Mouse (Mus musculus) liver, embryonic 12.5 days (tissue): Measurements from ENCODE around the gene Mrtfa. TPM values are rescaled to one million over a fixed set of nuclear protein-coding genes. Genes with fewer than 3 reads are reported as not detected.

Experiments
- ATAC-seq: fragments of 200-750 bp; cut with Nextera tagmentation; 2 replicates; pipeline ENCODE4 v1.8.0; 2017; ENCODE audit warnings: moderate number of reproducible peaks, mild to moderate bottlenecking, moderate library complexity
- H3K27ac ChIP-seq: fragments of 300-500 bp; sonication (generic); 2 replicates; pipeline ENCODE4 v1.5.1; 2016; ENCODE audit warnings: mild to moderate bottlenecking
- H3K27me3 ChIP-seq: fragments of 300-500 bp; sonication (generic); replicated peaks from 2 replicates; pipeline ENCODE4 v1.6.1; 2016; ENCODE audit warnings: mild to moderate bottlenecking, moderate library complexity
- H3K36me3 ChIP-seq: fragments of 300-500 bp; sonication (generic); 2 replicates; pipeline ENCODE4 v1.6.1; 2016; ENCODE audit warnings: mild to moderate bottlenecking, moderate library complexity
- H3K4me1 ChIP-seq: fragments of 300-500 bp; sonication (generic); 2 replicates; pipeline ENCODE4 v1.6.1; 2016
- H3K4me2 ChIP-seq: fragments of 300-500 bp; sonication (generic); 2 replicates; pipeline ENCODE4 v1.6.1; 2016; ENCODE audit warnings: mild to moderate bottlenecking, moderate library complexity
- H3K4me3 ChIP-seq: fragments of 300-500 bp; sonication (generic); 2 replicates; pipeline ENCODE4 v1.5.1; 2016; ENCODE audit warnings: mild to moderate bottlenecking, moderate library complexity
- H3K9ac ChIP-seq: fragments of 300-500 bp; sonication (generic); 2 replicates; pipeline ENCODE4 v1.6.1; 2016; ENCODE audit warnings: mild to moderate bottlenecking, moderate library complexity
- H3K9me3 ChIP-seq: fragments of 300-500 bp; sonication (generic); replicated peaks from 2 replicates; pipeline ENCODE4 v1.6.1; 2016; ENCODE audit warnings: mild to moderate bottlenecking, moderate library complexity
- WGBS: fragments of 180-500 bp; shearing (Covaris S2); methylation state at CpG from one replicate; pipeline ENCODE4 v1.1.7; 2016; ENCODE audit not compliant: insufficient replicate concordance; 5-methylcytosine and 5-hydroxymethylcytosine counted together
- polyA plus RNA-seq: library from polyadenylated mRNA; unstranded; fragments of >200 nt; fragmentation: Nextera tagmentation; extraction: Ambion mirVana; gene quantifications from 2 replicates; pipeline ENCODE4 v1.2.1, GENCODE M21; 2016

The Mrtfa gene
- polyA plus RNA-seq, 1 experiment from 2014 or later = 8.7 TPM

DNA sequence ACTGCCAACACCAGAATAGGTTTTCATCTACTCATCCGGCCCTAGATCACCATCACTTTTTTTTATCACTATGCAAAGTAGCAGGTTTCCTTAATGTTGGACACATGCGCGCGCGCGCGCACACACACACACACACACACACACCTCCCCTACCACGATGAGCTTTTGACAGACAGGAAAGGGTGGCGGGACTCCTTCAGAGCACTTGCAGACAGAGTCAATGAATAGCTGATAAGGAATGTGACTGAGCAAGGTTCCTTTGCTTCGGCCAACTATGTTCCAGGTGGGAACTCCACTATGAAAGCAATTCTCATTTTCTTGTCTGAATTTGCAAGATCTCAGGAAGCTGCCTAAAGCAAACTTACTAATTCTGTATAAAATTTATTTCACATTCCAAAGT is 22.7 kb downstream of the Mrtfa start:
- ATAC-seq = no peak
- H3K36me3 ChIP-seq = no peaks in the 10 kb centered on the region
- H3K4me2 ChIP-seq = no peak overlapping the region
- H3K9me3 ChIP-seq = no peaks in the 10 kb centered on the region
- no peak overlapping the region for H3K27ac ChIP-seq
- no peaks in the 10 kb centered on the region for H3K27me3 ChIP-seq
- 52% methylated on average over 10 of the region's 10 CpGs for WGBS
- H3K9ac ChIP-seq = no peak overlapping the region
- peaks cover 12% of the 10 kb centered on the region; the same call in 1 of the 2 replicates for H3K4me1 ChIP-seq
- H3K4me3 ChIP-seq = no peak overlapping the region

DNA sequence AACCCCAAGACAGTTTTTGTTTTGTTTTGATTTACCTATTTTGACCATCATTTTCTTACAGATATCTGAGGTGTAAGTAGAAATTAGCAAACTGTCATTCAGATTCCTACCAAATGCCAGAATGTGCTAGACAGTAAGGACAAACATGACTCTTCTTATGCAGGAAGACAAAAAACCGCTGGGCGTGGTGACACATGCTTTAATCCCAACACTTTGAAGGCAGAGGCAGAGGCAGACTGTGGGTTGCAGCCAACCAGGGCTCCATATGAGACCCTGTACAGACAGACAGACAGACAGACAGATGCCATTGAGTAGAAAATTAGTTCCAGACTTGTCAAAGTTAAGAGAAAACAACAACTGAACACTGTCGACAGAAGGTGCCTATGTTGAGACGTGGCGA is 24.3 kb downstream of the Mrtfa start:
- Histone ChIP-seq H3K4me2 (no peak overlapping the region), H3K27me3 (no peaks in the 10 kb centered on the region), H3K27ac (no peak overlapping the region), H3K4me3 (no peak overlapping the region), H3K9me3 (no peaks in the 10 kb centered on the region), H3K4me1 (peaks cover 24% of the 10 kb centered on the region), H3K36me3 (no peaks in the 10 kb centered on the region), H3K9ac (no peak overlapping the region)
- 81% methylated on average over 5 of the region's 5 CpGs for WGBS
- no peak for ATAC-seq

DNA sequence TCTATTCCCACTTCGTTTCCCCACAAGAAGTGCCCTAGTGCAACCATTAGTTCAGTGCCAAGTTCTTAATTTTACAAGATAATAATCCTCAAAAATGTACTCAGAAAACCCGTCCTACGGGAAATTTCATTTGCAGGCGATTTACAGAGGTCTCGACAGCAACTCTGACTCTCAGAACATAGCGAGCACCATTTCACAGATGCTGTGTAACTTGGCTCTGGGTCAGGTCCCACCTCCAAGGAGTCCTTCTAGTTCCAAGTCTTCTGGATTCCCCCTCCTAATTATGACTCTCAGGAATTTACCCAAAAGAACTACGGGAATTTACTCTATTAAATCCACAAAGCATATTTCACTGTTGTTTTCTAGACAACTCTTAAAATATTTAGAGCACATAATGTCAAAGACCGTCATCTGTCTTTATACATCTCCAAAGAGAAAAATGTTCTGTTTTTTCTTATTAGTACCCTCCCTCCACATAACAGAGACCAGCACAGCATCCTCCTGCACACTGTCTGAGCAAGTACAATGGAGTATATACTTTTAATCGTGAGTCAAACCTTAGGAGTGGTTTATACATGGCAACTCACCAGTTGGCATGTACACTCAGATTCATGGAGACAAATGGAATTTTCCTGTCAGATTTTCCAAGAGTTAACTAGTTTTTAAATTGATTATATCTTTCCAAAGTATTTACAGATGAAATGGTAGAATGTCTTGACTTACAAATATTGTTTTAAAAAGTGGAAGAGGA is 25.8 kb downstream of the Mrtfa start:
- no peak for ATAC-seq
- WGBS = 71% methylated on average over 9 of the region's 9 CpGs
- no peaks in the 10 kb centered on the region for H3K36me3 ChIP-seq
- no peak overlapping the region for H3K4me2 ChIP-seq
- H3K4me3 ChIP-seq = no peak overlapping the region
- H3K27ac ChIP-seq = no peak overlapping the region
- H3K27me3 ChIP-seq = no peaks in the 10 kb centered on the region
- peaks cover 35% of the 10 kb centered on the region for H3K4me1 ChIP-seq
- no peak overlapping the region for H3K9ac ChIP-seq
- H3K9me3 ChIP-seq = no peaks in the 10 kb centered on the region

DNA sequence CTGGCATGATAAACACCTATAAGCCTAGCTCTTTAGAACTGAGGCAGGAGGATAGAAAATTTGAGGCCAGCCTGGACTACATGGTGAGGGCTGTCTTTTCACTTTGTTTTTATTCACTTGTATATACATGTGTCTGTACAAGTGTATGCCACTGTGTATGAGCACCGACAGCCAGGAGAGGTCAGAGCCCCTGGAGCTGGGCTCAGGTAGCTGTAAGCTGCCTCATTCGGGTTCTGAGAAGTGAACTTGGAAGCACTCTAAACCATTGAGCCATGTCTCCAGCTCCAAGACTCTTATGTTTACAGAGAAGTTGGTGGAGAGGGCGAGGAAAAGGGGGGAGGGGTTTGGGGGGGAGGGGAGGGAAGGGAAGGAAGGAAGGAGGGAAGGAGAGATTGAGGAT is 29.0 kb downstream of the Mrtfa start:
- no peak for ATAC-seq
- WGBS = 65% methylated on average over 3 of the region's 3 CpGs
- H3K27me3 ChIP-seq = no peaks in the 10 kb centered on the region
- no peak overlapping the region for H3K4me3 ChIP-seq
- H3K4me2 ChIP-seq = no peak overlapping the region
- no peak overlapping the region for H3K27ac ChIP-seq
- H3K9me3 ChIP-seq = no peaks in the 10 kb centered on the region
- H3K36me3 ChIP-seq = no peaks in the 10 kb centered on the region
- H3K4me1 ChIP-seq = peaks cover 38% of the 10 kb centered on the region
- H3K9ac ChIP-seq = no peak overlapping the region

DNA sequence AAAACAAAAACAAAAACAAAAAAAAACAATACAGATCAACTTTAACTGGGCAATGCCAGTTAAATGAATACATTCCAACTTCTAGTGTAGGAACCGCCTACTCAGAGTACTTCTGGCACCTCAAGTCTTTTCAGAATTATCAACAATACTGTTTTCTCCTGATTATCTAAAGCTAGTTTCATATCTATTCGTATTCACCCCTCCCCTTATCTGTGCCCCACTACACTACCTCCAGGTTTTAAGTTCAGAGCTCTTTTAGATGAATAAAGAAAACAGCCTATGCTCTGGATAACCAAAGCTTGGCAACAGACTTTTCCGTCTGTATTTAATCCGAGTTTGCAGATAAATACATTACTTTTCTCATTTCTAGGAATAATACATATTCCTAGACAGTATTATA is 29.9 kb downstream of the Mrtfa start:
- WGBS = 56% methylated on average over 4 of the region's 4 CpGs
- Histone ChIP-seq H3K9me3 (no peaks in the 10 kb centered on the region), H3K4me2 (no peak overlapping the region), H3K36me3 (no peaks in the 10 kb centered on the region), H3K27me3 (no peaks in the 10 kb centered on the region), H3K4me1 (peaks cover 44% of the 10 kb centered on the region), H3K4me3 (no peak overlapping the region), H3K27ac (no peak overlapping the region), H3K9ac (no peak overlapping the region)
- no peak for ATAC-seq

DNA sequence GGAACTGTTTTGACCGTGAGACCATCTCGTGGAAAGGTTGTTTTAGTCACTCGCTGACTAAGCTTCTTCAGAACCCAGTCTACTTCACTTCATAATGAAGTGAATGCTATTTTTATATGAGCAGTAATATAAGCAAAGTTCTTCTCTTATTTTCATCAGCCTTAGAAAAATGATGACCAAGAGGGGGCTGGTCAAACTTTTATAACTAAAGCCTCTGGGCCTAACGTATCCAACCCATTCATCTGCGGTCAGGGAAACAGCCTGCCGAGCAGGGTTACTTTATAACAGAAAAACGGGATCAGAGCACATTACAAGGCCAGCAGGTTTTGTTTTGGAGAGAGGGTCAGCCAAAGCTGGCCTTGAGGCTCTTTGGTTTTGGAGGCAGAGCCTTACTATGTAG is 31.3 kb downstream of the Mrtfa start:
- WGBS = 82% methylated on average over 7 of the region's 7 CpGs
- Histone ChIP-seq H3K4me1 (peaks cover 50% of the 10 kb centered on the region), H3K27ac (no peak overlapping the region), H3K36me3 (no peaks in the 10 kb centered on the region), H3K4me2 (no peak overlapping the region), H3K4me3 (no peak overlapping the region), H3K27me3 (no peaks in the 10 kb centered on the region), H3K9ac (no peak overlapping the region), H3K9me3 (no peaks in the 10 kb centered on the region)
- no peak for ATAC-seq

DNA sequence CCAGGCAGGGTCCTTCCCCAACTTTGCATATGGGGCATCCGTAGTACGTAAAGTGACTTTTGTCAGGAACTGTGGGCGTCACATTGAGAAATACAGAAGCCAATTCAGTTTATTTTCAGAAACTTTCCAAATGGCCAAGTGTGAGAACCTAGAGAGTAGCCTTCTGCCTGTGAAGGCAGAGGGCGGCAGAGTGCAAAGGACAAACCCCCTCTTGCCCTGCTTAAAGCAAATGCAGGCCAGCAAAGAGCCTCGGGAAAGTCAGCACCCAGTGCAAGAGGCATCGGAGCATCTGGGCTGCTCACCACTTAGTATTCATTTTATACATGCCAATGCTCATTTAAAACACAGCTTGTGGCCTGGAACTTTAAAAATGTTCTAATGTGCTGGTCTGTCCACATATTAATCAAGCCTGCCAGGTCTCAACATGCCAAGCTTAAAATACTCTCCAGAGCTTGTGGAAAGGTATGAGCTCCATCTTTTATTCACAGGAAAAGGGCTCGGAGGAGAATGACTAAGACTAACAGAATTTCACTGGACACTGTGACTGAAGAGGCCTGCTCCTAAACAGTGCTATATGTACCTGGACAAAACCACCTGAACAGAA is 31.9 kb downstream of the Mrtfa start:
- H3K4me3 ChIP-seq = no peak overlapping the region
- no peak overlapping the region for H3K4me2 ChIP-seq
- H3K9me3 ChIP-seq = no peaks in the 10 kb centered on the region
- peaks cover 50% of the 10 kb centered on the region for H3K4me1 ChIP-seq
- no peak for ATAC-seq
- WGBS = 69% methylated on average over 7 of the region's 7 CpGs
- no peak overlapping the region for H3K27ac ChIP-seq
- no peak overlapping the region for H3K9ac ChIP-seq
- no peaks in the 10 kb centered on the region for H3K36me3 ChIP-seq
- H3K27me3 ChIP-seq = no peaks in the 10 kb centered on the region

DNA sequence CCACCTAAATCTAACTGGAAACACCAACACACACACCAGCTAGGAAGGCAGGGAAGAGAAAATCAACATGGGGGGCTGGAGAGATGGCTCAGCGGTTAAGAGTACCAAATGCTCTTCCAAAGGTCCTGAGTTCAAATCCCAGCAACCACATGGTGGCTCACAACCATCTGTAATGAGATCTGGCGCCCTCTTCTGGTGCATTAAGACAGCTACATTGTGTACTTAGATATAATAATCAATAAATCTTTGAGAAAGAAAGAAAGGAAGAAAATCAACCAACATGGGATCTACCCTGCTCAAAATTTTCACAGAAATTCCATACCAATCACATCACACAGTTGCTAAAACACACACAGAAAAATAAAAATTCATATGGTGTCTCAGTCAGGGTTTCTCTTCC is 34.1 kb downstream of the Mrtfa start:
- Histone ChIP-seq H3K9me3 (no peaks in the 10 kb centered on the region), H3K9ac (no peak overlapping the region), H3K27me3 (no peaks in the 10 kb centered on the region), H3K4me1 (peaks cover 39% of the 10 kb centered on the region), H3K36me3 (no peaks in the 10 kb centered on the region), H3K4me3 (no peak overlapping the region), H3K27ac (no peak overlapping the region), H3K4me2 (no peak overlapping the region)
- 65% methylated on average over 2 of the region's 2 CpGs for WGBS
- ATAC-seq = no peak

DNA sequence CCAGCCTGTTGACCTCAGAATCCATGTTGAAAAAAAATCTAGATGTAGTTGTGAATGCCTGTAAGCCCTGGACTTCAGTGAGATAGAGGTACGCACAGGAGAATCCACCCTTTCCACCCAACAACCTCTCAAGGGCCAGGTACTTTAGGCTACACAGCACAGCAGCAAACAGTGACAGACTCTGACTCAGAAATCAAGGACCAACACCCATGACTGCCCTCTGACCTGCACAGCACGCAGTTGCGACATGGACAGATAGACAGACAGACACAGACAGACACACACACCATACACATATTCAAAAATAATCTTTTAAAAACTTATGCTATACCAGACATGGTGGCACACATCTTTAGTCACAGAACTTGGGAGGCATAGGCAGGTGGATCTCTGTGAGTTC is 34.7 kb downstream of the Mrtfa start:
- H3K27me3 ChIP-seq = no peaks in the 10 kb centered on the region
- H3K4me2 ChIP-seq = no peak overlapping the region
- no peak overlapping the region for H3K9ac ChIP-seq
- no peaks in the 10 kb centered on the region for H3K9me3 ChIP-seq
- ATAC-seq = no peak
- no peak overlapping the region for H3K4me3 ChIP-seq
- no peak overlapping the region for H3K27ac ChIP-seq
- peaks cover 35% of the 10 kb centered on the region for H3K4me1 ChIP-seq
- WGBS = 89% methylated on average over 3 of the region's 3 CpGs
- H3K36me3 ChIP-seq = no peaks in the 10 kb centered on the region

DNA sequence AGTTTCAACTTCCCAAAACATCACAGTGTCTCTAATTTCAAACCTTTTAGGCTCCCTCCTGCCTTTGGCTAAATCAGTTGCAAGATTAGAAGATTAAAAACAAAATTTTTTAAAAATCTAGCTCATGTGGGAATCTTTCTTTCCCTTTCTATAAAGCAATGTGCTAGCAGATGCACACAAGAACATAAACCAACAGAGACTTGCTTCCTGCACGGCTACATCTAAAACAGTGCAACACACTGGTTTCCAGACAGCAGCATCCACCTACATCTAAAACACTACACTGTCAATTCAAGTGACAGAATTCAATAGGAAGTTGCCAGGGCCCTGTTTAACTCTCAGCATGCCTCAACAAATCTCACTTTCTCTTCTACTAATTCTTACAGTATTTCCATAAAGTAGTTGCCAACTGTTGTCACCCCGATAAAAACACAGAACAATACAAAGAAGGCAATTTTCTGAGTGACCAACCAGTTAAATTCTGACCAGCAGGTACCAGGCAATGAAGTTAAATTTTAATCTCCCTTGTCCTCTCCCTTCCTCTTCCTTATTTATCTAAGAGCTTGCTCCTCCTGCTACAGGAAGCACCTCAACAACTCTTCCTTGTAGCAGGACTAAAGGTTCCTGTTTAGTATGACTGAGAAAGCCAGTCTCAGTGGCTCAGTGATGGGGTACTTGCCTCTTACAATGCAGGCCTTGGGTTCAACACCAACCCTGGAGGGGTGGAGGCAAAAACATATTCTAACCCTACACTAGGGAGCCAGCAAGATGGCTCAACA is 35.5 kb downstream of the Mrtfa start:
- H3K4me3 ChIP-seq = no peak overlapping the region
- H3K36me3 ChIP-seq = no peaks in the 10 kb centered on the region
- no peak overlapping the region for H3K9ac ChIP-seq
- peaks cover 30% of the 10 kb centered on the region for H3K4me1 ChIP-seq
- no peak for ATAC-seq
- no peak overlapping the region for H3K27ac ChIP-seq
- no peaks in the 10 kb centered on the region for H3K9me3 ChIP-seq
- H3K27me3 ChIP-seq = no peaks in the 10 kb centered on the region
- 60% methylated on average over 2 of the region's 2 CpGs for WGBS
- H3K4me2 ChIP-seq = no peak overlapping the region; the same call in 1 of the 2 replicates

DNA sequence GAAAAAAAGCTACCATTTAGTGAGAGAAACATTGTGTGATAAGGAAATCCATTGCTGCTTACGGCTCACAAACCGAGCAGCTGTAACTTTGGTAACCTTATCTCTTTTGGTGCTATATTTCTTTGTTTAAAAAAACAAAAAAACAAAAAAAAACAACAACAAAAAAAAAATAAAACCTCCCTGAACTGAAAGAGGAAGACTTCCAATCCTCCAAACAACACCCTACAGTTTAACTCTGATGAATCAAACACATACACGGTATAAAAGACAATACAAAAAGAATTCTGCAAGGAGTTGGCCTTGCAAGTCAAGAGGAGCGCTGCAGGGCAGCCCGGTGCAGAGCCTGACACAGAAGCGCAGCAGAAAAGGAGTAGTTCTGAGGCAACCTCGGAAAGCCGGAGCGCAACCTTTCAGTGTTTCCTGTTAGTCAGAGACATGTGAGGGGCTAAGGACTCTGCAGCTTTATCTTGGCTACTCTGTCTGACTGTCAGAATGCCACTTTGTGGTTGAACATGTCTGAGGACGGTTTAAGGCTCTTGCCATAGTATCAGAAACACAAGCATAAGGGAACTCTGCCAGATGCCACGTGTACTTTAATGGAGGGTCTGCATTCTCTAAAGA is 48.5 kb downstream of the Mrtfa start:
- H3K9me3 ChIP-seq = no peaks in the 10 kb centered on the region
- WGBS = 26% methylated on average over 11 of the region's 11 CpGs
- H3K36me3 ChIP-seq = no peaks in the 10 kb centered on the region
- H3K4me2 ChIP-seq = no peak overlapping the region
- ATAC-seq = no peak
- H3K27me3 ChIP-seq = 0 out of 2 replicates have a peak, but pooled peaks cover 3% of the 10 kb centered on the region
- H3K27ac ChIP-seq = no peak overlapping the region
- no peak overlapping the region for H3K4me3 ChIP-seq
- no peak overlapping the region for H3K9ac ChIP-seq
- H3K4me1 ChIP-seq = peaks cover 17% of the 10 kb centered on the region

DNA sequence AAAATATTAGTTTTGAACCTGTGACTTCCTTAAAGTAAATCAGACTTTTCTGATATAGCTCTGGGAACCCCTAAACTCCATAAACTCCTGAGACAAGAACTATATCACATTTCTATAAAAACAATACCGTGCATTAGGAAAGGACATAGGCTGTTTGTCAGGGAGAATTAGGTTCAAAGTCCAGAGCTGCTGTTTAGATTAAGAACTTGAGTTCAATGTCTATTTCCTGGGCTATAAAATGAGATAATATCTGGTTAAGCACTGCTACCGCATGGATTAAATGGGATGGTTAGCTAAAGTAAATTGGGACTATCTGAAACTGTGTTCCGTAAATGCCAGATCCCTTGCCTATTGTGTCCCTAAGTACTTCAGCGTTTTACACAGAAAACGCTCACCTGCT is 50.6 kb downstream of the Mrtfa start:
- Histone ChIP-seq H3K9ac (no peak overlapping the region), H3K27me3 (0 out of 2 replicates have a peak, but pooled peaks cover 3% of the 10 kb centered on the region), H3K9me3 (no peaks in the 10 kb centered on the region), H3K36me3 (no peaks in the 10 kb centered on the region), H3K4me2 (no peak overlapping the region), H3K27ac (no peak overlapping the region), H3K4me1 (peaks cover 17% of the 10 kb centered on the region), H3K4me3 (no peak overlapping the region)
- no peak for ATAC-seq
- 74% methylated on average over 5 of the region's 5 CpGs for WGBS
